Mouse (Mus musculus): ENCODE data around the gene S1pr5. TPM values are rescaled to one million over a fixed set of nuclear protein-coding genes. Genes with fewer than 3 reads are reported as not detected.
"Not testable (repeated sequence)": the region's sequence is repeated elsewhere in the genome, so short reads cannot be mapped to it uniquely, and the experiment has no call there.

Gene S1pr5
- total RNA-seq (2014; fragmentation: Nextera tagmentation) (not detected in 2 replicates), total RNA-seq (2017) (0.21 and 0.56 TPM in 2 replicates)

DNA sequence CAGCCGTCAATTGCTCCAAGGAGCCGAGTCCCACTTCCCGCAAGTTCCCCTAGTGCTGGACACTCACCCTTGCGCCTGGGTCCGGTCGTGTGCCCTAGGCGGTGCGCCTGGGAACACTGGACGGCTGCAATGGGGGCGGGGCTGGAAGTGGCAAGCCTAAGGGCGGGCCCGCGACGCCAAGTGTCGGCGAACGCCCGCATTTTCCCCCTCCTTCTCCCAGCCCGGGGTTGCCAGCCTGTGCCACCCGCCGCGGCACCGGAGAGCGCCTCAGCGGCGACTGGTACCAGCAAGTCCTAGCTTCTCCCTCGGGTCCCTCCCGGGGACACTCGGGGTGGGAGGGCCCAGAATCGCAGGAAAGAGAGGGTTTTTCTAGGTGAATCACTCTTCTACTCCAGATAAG, at the start of gene S1pr5:
S1pr5 (minus strand) TSS at position 118 of the 400 bp plus-strand sequence.
- peak; percentile 56 for ATAC-seq (replicated peaks; ENCODE audit: poor library complexity, severe bottlenecking)

DNA sequence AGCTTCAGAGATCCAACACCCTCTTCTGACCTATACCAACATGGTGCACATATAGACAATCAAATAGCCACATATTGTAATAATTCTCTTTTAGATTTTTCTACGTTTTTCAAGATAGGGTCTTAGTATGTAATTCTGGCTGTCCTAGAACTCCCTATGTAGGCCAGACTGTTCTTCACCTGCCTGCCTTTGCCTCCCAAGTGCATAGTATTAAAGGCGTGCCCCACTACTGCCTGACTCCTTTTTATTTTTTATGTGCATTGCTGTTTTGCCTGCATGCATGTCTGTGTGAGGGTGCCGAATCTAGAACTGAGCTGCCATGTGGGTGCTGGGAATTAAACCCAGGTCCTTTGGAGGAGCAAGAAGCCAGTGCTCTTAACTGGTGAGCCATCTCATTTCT, 44.0 kb upstream of the S1pr5 start:
- no peak for ATAC-seq (replicated peaks; ENCODE audit: poor library complexity, severe bottlenecking)

DNA sequence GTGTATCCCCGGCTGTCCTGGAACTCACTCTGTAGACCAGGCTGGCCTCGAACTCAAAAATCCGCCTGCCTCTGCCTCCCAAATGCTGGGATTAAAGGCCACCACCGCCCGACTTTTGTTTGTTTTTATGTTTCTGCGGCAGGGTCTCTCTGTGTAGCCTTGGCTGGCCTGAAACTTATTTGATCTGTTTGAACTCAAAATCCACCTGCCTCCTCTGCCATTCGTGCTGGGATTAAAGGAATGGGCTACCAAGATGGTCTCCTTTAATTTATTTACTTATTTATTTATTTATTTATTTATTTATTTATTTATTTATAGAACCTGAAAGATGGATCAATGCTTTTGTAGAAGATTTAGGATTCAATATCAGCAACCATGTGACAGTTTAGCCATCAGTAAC, 43.6 kb upstream of the S1pr5 start:
- ATAC-seq (replicated peaks; ENCODE audit: poor library complexity, severe bottlenecking): not testable (repeated sequence)

DNA sequence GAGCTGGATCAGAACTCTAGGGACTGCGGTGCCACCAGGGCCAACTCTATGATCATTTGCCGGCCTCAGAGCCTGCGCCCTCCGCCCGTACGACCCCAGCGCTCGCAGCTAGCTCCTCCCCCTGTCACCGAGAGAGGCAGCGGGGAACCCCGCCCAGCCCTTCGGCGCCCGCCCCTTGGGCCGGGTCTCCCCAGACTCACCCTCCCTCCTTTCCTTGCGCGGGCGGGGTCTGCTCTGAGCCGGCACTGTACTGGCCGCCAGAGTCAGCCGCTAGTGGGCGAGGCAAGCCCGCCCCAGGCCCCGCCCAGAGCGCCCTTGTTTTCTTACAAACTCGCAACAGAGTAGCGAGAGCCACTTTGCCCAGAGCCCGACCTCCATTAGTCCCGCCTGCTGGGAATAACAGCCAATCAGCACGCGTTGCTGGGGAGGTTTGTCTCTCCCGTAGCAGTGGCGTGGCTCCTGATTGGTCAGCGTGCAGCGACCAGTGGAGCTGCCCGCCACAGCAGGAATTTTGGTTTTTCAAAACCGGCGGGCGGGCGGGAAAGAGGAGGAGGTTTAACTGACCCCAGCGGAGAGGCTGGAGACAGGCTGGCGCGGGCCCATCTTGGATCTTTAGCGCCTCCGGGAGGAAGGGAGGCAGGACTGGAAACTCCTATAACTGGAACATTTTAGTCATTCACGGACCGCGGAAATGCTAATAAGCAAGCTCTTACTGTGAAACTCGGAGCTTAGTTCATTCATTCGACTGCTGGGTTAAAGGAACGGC, 43.0 kb upstream of the S1pr5 start, which contains the start of gene Cdkn2d:
Cdkn2d (minus strand) TSS at position 386 of the 766 bp plus-strand sequence.
- peak; percentile 61 for ATAC-seq (replicated peaks; ENCODE audit: poor library complexity, severe bottlenecking)

DNA sequence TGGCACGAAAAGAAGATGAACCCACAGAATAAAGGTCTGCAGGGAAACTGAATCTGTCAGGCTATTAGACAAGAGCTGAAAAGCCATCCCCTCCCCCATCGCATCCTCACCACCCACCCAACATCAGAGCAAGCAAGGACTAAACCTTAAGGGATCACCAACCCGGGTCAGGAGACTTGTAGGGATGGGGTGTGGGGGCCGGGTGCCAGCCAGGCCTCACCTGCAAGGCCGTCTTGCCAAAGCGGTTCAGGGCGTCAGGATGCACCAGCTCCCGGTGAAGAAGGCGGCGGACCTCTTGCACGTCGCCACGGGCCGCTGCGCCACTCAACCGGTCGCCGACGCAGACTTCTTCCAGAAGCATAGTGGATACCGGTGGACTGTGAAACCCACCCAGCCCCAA, 42.3 kb upstream of the S1pr5 start:
- 0 out of 2 replicates have a peak, but pooled peaks have one; percentile 0 for ATAC-seq (replicated peaks; ENCODE audit: poor library complexity, severe bottlenecking)

DNA sequence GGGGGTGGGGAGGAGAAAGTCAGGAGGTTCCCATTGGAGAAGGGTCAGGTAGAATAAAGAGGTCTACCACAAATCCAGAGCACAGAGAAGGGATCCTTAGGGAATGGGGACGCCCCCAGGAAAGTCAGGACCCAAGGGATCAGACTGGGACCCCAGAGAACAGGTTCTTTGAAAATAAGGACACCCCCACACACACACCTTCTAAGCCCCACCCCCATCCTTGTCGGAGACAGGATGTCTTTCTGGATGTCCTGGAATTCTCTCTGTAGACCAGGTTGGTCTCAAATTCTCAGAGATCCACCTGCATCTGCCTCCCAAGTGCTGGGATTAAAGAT, 41.1 kb upstream of the S1pr5 start:
- no peak for ATAC-seq (replicated peaks; ENCODE audit: poor library complexity, severe bottlenecking)

DNA sequence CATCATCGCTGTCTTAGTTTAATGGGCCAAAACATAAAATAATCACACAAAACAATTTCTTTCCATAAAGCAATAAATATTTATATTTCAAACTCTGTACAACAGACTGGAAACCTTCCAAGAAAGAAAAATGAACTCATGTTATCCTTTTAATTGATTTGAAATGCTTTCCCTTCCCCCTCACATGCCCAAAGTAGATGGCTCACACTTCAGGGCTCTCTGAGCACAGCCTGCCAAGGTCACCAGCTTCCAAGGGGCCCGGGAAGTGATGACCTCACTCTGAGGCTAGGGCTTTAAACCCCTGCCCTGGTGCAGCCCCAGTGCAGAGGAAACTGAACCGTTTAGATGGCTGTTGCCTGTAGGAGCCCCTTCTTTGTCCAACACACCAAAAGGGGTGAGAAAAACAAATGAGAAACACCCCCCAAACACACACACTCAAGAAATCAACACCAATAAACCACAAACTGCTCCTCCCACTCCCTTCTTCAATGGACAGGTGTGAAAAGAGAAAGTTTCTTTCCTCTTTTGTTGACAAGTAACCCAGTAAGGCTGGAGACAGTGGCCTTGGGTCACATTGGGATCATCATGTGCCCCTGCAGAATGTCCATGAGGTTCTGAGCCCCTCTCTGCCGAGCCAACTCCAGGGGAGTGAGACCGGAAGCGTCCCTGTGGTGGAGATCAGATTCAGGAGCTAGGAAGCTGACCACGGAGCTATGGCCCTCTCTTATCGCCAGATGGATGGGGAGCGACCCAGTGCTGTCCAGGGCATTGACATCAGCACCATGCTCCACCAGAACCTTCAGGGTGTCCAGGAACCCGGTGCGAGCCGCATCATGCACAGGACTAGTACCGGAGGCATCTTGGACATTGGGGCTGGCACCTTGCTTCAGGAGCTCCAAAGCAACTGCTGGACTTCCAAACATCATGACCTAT, 40.4 kb upstream of the S1pr5 start:
- ATAC-seq (replicated peaks; ENCODE audit: poor library complexity, severe bottlenecking): 0 out of 2 replicates have a peak, but pooled peaks have one; percentile 8

DNA sequence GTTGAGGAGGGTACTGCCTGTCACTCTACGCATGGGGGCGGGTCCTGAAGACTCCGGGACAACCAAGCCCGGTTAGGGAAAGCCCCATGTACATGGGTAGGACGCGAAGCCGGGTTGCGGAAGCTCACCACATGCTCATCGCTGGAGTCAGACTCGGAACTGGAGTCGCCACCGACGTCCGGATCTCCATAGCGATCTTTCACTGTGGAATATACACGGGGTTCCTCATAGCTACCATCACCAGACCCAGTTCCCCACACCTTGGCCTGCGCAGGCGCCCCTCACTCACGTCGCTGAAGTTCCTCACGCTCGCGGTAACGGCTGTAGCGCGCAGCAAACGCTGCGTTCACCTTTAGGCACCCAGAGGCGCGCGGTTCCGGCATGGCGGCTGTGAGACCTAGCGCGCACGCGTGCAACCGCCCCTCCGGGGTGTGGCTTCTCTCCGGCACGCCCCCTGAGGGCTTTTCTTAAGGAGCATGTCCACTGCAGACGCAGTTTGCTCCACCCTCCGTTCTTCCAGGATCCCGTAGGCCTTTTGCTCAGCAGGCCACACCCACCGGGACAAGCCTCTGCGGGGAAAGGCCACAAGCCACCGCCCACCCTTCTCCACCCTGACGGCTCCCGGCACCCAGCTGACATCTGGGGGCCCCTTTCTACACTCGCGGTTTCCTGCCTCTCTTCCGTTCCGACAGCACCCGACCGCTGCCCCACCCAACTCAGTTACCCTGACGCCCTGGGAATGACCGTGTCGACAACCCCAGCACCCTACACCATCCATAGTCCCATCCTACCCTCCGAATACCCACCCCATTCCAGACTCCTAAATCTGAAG, 39.5 kb upstream of the S1pr5 start, which contains the start of gene Kri1:
Kri1 (minus strand) TSS at position 399 of the 832 bp plus-strand sequence.
- ATAC-seq (replicated peaks; ENCODE audit: poor library complexity, severe bottlenecking): peak; percentile 64

DNA sequence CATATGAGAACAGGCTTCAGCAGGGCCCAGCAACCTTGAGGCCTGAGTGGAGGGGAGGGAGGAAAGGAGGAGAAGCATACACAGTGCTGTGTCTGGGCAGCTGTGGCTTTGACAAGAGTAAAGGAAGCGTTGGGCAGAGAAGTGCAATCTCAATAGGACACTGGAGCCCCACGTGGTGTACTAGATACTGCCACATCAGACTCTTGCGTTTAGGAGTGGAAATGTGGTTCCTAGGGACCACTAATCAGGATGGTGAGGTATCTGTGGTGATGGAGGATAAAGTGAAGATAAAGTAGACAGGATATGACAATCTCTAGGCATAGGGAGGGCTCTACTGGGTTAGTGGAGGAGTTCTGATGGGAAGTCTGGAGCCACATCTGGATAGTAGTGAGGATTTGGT, 38.5 kb upstream of the S1pr5 start:
- peak; percentile 2; the same call in 1 of the 2 replicates for ATAC-seq (replicated peaks; ENCODE audit: poor library complexity, severe bottlenecking)

DNA sequence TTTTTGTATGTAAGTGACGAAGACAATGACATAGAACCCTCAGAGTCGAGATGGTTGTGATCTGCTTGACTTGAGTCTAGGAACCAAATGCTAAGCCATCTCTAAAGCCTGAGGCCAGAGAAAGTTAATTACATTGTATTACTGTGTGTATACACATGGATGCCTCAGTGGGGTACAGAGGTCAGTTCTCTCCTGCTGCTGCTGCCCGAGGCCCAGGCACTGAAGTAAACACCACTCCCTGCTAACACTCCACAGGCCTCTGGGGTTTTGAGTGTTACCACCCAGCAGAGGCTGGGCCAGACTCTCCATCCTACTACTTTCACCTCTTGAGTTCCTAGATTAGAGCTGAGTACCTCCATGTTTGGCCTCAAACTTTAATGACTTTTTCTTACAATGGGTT, 35.8 kb upstream of the S1pr5 start:
- ATAC-seq (replicated peaks; ENCODE audit: poor library complexity, severe bottlenecking): no peak

DNA sequence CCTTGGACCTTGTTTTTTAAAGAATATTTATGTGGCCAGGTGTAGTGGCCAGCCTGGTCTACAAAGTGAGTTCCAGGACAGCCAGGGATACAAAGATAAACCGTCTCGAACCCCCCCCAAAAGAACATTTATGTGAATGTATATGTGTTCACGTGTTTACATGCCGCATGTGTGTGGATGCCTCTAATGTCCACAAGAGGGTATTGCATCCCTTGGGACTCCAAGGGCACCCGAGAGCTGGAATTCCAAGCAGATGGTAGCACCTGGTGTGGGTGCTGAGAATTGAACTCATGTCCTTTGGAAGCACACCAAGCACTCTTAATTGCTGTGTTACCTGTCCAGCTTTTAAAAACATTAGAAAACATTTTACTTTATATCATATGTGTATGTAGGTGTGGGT, 35.3 kb upstream of the S1pr5 start:
- no peak for ATAC-seq (replicated peaks; ENCODE audit: poor library complexity, severe bottlenecking)

DNA sequence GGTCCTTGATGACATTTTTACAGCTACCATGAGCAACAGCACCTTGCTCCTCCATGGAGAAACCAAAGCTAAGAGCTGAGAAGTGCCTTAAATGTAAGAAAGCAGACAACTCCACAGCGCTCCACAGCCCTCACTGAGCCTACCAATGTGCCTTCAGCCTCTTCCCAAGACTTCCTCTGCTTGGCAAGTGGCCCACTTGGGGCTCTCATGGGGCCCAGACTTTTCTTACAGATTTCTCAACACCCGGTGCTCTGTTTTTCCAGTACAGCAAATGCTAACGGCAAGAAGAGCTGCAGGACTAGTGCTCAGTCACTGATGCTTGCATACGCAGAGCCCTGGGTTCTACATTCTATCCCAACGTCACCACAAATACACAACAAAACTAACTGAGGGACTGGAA, 29.5 kb upstream of the S1pr5 start:
- no peak for ATAC-seq (replicated peaks; ENCODE audit: poor library complexity, severe bottlenecking)

DNA sequence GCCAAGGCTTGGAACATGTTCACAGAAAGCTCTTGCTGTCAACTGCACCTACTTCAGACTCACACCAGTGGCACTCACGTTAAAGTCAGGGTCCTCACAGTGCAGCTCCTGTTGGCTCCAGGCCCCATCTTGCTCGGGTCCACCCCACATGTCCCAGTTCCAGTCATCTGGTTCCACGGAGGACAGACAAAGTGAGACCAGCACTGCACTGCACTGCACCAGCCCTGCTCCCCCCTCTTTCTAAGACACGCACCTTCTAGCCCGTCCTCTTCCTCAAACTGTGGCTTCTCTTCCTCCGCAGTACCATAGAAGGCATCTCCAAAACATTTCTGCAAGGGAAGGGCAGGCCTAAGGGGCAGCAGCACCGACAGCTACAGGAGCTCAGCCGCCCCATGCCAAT, 28.1 kb upstream of the S1pr5 start:
- ATAC-seq (replicated peaks; ENCODE audit: poor library complexity, severe bottlenecking): no peak

DNA sequence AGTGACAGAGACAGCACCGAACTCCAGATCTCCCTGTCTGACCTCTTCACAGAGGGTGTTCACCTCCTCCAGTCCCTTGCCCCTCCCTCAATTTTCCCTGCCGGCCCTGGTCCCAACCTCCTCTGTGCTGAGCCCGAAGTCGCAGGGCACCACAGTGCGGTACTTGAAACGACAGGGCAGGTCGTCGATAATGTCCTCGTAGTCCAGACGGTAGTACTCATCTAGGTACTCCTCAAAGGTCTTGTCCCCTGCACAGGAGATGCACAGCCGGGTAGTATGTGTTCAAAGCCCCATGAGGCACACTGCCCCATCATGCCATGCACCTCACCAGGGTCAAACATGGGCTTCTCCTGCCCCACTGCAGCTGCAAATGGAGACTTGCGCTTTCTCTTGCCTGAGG, 27.5 kb upstream of the S1pr5 start:
- no peak for ATAC-seq (replicated peaks; ENCODE audit: poor library complexity, severe bottlenecking)

DNA sequence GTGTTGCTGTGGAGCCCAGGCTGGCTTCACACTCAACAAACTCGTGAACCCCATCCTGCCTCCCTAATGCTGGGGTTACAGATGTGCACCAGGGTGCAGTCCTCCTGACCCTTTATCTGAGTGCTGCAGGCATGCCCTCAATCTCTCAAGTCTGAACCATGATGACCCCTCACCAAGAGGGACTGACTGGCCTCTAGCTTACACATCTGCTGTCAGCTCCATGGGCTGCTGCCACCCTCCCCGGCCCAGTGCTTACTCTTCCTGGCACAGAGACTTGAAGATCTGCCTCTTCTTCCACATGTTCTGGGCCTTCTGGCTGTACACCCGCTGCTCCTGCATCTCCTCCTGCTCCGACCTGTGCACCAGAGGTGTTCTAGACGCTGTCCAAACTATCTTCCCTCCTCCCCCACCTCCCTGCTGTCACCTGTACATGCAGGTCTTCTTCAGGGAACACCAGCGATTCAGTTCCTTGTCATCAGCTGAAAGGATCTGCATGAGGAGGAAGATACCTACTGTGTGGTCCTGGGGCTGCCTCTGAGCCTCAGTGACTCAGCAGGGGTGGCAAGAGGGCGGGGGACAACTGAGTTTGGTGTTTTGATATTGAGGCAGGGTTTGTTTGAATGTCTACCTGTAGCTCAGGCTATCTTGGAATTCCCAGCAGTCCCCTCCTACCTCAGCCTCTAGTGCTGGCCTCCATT, 26.9 kb upstream of the S1pr5 start:
- ATAC-seq (replicated peaks; ENCODE audit: poor library complexity, severe bottlenecking): no peak

DNA sequence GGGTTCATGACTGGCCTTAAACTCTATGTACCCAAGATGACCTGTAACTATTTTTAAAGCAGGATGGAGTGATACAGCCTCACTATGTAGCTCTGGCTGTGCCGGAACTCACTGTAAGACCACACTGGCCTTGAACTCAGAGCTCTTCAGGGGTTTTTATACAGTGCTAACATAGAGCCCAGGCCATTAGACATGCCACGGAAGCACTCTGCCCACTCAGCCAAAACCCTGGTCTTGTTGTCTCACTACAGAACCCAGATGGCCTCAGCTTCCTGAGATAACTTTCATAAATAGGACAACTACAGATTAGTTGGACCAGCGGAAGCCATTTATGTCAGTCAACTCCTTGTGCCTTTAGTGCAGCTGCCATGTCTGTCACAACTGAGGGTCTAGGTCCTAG, 26.1 kb upstream of the S1pr5 start:
- ATAC-seq (replicated peaks; ENCODE audit: poor library complexity, severe bottlenecking): no peak

DNA sequence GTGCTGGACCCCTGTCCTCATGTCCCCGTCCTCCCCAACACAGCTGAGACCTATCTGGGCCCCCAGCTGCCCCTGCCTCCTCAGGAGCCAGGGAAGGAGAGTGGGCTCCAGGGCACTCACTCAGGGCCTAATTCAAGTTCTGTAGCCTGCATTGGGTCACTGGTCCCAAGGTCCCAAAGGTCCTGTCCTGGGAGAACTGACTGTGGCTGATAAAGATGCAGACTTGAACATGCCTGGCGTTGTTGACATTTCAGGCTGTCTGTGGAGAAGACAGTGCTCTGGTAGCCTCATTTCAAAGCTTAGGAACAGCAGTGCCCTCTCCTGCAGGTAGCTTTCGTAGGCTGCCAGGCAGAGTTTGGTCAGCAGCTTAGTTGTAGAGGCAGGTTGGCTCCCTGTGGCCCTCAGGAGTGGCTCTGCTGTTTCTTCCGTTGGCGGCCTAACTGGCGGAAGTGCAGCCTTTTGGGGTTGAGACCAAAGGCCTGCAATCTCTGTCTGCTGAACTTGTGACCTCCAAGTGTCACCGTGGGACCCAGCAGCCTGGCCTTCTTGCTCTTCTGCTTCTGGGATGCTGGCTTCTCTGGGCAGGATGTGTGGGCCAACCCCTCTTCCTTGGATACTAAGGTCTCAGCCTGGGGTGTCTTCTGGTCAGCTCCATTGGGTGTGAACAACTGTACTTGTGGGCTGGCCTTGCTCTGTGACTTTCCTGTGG, 25.4 kb upstream of the S1pr5 start:
- no peak for ATAC-seq (replicated peaks; ENCODE audit: poor library complexity, severe bottlenecking)

DNA sequence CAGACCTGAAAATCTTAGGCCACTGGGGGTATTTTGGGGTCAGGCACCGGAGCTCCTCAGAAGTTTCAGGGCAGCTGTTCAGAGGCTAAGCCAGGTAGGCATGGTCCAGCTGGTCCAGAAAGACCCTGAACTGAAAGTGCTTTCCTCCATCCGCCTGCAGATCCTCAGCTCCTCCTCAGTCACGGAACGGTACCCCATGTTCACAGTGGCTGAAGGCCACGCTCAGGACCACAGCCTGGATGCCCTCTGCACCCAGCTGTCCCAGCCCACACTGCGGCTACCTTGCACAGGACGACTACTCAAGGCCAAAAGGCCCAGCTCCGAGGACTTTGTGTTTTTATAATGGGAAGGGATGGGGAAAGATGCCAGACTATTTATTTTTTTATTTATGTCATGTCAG, 24.9 kb upstream of the S1pr5 start:
- no peak for ATAC-seq (replicated peaks; ENCODE audit: poor library complexity, severe bottlenecking)

DNA sequence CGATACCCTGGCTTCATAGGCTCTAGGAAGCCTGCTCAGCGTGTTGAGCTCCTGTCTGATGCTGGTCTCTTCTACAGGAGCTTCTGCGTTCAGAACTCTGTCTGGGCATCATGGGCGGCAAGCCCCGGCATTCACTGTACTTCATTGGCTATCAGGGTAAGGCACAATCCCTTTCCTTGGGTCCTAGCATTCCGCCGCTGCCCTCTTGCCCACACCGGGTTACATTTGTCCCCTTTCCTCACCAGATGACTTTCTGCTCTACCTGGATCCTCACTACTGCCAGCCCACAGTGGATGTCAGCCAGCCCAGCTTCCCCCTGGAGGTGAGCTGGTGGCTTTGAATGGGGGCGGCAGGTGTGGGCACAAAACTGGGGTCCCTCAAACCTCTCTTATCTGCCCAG, 24.1 kb upstream of the S1pr5 start:
- ATAC-seq (replicated peaks; ENCODE audit: poor library complexity, severe bottlenecking): no peak
